Mouse (Mus musculus): ENCODE measurements around the gene Myf5.

The Myf5 gene

DNA sequence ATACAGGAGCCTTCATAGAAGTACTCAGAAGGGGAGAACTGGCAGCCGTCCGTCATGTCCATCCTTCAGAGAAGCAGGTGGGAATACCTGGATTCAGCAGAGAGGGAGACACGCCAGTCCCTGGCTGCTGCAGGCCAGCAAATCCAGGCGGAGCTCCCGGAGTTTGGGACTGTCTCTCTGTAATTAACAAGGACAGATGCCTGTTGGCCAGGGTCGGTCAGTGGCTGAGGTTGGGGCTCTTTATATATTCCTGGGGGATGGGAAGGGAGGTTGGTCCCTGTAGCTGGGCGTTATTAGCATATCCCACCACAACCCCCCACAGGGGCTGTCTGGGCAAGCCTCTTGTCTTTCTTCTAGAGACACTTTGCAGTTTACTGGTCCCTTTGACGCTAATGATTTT lies at the start of gene Myf5:
Gene Myf5, minus strand, starts transcription at position 265 of the 400 bp plus-strand sequence.
- in situ Hi-C loops (cut with MseI, MboI): no loop called here

GRCm38 (mm10) chr10:107528758-107529157 lies 42.8 kb upstream of the Myf5 start:
- in situ Hi-C loops (cut with MseI, MboI): no loop called here

GRCm38 (mm10) chr10:107519216-107519615 lies 33.3 kb upstream of the Myf5 start:
- in situ Hi-C loops (cut with MseI, MboI): no loop called here

- in situ Hi-C loops (cut with MseI, MboI): no loop called here
Measured at GRCm38 (mm10) chr10:107516641-107517040, 30.7 kb upstream of the Myf5 start.

GRCm38 (mm10) chr10:107514735-107515134 lies 28.8 kb upstream of the Myf5 start:
- in situ Hi-C loops (cut with MseI, MboI): no loop called here

DNA sequence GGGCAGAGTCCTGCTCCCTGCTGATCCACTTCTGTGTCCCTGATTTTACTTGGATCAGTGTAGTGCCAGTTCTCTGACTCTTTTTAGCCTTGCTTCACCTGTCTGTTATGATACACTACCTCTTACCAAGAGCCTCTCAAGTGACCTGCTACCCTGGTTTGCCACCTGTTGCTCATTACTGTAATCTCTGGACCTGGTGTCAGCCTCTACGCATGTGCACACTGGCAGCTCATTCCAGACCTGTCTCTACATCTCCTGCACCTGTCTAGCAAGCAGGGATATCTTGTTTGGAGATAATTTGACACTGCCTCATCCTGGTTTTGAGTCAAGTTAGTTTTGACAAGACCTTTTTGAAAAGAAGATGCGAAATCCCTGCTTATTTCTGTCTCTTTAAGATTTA lies 20.5 kb upstream of the Myf5 start:
- in situ Hi-C loops (cut with MseI, MboI): no loop called here

DNA sequence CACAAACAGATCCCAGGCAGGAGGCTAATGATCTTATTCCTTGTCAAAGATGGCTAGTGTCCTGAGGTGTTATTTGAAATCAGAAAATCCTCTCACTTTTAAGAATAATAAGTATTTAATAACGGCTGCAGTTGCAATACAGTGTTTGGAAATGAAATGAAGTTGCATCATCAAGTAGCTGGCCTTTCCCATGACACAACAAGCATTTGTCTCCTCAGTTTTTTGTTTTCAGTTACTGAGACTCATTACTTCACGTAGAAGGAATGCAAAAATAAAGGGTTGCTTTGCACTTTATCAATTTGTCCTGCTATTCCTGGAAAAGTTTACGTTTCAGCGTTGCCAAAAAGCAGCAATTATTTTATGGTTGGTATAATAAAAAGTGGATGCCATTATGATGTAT lies 17.5 kb upstream of the Myf5 start:
- in situ Hi-C loops (cut with MseI, MboI): no loop called here

DNA sequence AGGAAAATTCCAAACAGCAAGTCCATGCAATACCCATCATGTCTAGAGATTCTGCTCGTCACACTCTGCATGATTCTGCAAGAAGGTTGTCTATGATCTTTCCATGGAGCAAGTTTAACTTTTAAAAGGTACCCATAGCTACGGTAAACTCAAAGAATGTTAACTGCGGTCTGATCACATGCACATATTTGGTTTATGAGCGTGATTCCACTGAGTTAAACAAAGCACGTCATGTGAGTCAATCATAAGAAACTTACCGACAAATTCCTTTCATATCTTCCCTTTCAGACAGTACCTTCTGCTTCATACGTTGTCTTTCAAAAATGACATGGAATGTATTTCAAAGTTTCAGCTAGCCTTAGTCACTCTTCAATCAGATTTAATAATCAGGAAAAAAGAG lies 16.3 kb upstream of the Myf5 start:
- in situ Hi-C loops (cut with MseI, MboI): no loop called here

DNA sequence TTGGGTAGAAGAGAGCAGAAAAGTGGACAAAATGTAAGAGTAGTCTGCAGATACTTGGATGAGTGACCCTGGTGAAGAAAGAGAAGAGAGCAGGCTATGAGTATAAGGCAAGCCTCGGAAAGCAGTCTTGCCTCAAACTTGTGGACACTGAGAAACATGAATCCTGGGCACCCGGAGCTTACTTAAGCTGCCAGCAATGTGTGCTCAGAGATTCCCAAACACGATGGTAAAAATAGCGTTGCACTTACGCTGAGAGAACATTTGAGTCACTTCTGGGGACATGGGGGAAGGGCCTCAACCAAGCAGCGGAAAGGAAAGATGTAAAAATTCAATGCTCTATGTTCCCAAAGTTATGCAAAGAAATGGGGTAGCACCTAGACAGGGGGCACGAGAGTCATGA lies 13.7 kb upstream of the Myf5 start:
- in situ Hi-C loops (cut with MseI, MboI): no loop called here

- in situ Hi-C loops (cut with MseI, MboI): no loop called here
Measured at GRCm38 (mm10) chr10:107496402-107496801, 10.5 kb upstream of the Myf5 start.

DNA sequence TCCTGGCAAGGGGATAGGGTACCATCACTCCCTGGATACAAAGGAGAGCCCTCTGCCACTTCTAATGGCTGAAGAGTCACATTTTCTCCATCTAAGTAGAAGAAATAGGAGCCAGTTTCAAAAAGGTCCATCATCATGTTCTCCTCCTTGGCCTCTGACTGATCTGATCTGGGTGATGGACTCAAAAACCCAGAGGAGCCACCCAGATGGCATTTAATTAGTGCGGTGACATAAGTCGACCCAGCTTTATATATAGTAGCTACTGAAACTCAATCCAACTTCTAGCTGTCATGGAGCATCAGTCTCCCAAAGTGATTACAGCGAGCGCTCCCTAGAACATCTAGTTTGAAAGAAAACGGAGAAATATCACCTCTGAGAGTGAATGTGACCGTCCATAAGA lies 8.6 kb upstream of the Myf5 start, which contains the start of gene Myf6:
Gene Myf6, minus strand, starts transcription at position 170 of the 400 bp plus-strand sequence.
- in situ Hi-C loops (cut with MseI, MboI): no loop called here

DNA sequence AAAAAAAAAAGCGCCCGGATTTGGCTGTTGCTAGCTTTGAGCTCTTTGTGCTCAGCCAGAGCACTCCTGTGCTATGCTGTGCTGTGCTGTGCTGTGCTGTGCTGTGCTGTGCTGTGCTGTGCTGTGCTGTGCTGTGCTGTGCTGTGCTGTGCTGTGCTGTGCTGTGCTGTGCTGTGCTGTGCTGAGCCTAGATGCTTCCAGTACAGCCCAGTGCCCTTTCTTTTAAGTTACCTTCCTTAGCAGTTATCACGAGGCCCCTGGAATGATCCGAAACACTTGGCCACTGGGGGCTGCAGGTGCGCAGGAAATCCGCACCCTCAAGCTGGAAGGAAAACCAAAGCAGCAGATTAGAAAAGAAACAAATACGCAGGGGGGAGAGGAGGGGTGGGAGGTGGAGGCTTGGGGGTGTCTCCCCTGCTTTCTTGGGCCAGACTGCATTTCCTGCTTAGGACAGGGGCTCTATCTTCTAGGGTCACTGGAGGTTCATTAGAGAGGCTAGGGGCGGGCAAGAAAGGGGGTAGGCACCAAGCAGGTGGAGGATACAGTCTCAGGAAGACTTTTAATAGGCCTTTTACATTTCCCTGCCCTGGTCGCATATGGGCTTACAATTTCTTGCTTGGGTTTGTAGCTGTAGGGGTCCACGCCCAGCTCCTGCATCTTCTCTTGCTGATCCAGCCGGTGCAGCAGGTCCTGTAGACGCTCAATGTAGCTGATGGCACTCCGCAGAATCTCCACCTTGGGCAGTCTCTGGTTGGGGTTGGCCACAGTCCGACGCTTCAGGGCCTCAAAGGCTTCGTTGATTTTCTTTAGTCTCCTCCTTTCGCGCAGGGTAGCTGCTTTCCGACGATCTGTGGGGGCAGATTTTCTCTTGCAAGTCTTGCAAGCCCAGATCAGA lies 7.9 kb upstream of the Myf5 start:
- in situ Hi-C loops (cut with MseI, MboI): no loop called here

DNA sequence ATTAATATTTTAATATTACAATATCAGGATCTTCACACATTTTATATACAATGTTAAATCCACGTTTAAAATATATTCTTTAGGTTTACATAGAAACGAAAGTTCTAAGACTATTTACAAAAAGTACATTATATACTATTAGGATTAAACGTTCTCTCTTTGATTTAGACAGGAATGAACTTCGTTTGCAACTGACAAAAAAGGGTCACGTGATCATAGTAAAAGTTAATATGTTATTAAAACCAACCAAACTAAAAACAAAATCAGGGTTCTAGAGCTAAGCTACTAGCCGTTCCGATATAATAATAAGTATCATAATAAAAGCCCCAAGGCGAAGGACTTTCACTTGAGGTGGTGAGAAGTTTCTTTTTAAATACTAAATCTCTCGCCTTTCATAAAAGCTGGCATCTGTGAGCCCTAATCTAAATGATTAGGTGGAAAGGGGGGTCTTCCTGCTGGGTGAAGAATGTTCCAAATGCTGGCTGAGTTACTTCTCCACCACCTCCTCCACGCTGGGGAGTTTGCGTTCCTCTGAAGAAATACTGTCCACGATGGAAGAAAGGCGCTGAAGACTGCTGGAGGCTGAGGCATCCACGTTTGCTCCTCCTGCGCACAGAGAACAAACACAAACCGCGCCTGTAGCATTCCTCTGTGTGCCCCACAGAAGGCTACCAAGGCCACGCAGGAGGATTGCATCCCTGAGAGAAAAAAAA lies 7.1 kb upstream of the Myf5 start:
- in situ Hi-C loops (cut with MseI, MboI): no loop called here

DNA sequence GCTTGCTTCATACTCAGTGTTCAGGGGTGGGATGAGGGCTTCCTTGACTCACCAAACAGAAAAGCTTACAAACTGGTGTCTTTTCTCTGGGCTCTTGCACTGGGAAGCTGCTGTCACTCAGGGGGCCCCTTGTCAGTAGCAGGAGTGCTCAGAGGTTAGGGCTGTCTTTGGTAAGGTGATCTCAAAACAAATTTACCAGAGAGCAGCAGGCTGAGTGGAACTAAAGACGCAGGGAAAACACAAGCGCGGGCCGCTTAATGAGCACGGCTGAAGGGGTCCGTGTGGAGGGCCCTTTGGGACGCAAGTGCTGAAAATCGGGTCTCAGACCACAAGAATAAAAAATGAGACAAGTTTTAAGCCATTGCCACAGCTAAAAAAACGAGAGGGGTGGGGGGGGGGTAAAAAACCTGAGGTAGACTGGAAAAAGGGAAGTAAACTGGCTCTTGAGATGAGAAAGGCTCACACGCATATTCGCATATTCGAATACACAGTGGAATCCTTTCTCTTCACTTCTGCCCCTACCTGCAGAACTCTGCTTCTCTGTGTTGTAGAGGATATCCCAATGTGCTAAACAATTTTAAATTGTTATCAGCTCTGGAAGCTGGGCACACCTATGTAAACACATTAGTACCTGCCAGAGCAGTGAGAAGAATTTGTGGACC lies 2.9 kb upstream of the Myf5 start:
- in situ Hi-C loops (cut with MseI, MboI): no loop called here

DNA sequence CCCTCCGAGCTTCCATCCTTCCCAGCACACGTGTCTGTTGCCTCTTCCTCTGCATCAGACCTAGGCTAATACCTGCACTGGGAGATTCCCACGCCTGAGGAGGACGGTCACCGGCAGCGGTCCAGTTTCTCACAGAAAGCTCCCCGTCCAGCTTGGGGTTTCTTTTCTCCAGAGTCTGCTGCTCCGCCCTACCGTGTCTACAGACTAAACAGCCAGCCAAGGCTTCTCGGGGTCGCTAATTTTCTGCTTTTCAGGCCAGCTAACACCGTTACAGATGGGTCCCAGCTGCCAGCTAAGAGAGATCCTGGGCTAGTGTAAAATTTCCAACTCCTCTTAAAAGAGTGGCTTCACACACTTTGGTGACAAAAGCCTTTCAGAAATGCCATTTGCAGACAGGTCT lies 836 bp upstream of the Myf5 start:
- in situ Hi-C loops (cut with MseI, MboI): no loop called here

- in situ Hi-C loops (cut with MseI, MboI): no loop called here
Measured at GRCm38 (mm10) chr10:107484050-107484449, 1.9 kb downstream of the Myf5 start.

GRCm38 (mm10) chr10:107473497-107473896 lies 12.4 kb downstream of the Myf5 start:
- in situ Hi-C loops (cut with MseI, MboI): no loop called here

DNA sequence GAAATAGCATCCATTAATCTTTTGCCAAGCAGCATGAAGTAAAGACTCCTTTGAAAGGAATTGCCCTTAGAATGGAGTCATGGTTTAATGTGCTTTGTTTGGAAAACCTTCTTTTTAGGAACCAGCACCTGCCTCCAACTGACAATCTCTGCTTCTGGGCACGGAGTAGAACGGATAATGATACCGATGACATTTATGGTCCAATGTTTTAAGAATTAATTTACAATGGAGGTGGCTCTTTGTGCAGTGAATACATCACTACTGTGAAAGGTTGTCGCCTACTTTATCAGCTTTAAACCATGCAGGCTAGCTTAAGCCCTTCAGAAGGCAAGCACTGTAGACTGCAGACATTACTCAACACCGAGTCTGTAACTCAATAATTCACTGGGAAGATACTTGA lies 14.2 kb downstream of the Myf5 start:
- in situ Hi-C loops (cut with MseI, MboI): no loop called here

- in situ Hi-C loops (cut with MseI, MboI): no loop called here
Measured at GRCm38 (mm10) chr10:107467819-107468218, 18.1 kb downstream of the Myf5 start.

DNA sequence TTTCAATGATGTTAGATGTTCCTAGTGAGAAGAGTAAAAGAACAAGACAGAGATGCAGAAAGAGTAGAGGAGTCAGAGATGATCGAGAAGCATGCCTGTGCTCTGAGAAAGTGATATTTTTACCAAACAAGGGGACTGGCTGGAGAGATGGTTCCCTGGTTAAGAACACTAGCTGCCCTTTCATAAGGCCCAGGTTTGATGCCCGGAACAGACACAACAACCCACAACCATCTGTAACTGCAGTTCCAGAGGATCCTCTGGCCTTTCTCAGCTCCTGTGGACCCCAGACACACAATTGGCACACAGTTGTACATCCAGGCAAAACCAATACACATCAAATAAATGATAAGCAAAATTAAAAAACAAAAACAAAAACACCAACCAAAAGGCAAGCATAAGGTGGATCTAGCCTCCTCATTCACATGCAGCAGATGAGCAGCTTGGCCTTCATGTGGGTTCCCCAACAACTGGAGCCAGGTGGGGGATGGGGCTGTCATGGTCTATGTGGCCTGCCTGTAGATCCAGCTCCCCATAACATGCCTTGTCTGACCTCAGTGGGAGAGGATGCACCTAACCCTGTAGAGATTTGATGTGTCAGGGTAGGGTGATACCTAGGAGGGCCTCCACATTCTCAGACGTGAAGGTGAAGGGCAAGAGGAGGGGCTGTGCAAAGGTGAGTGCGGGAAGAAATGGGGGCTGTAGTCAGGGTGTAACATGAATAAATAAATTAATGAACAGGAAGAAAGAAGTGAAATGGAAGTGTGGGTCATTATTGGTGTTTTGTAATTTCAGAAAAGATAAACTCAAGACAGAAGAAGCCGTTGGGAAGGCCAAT lies 36.2 kb downstream of the Myf5 start:
- in situ Hi-C loops (cut with MseI, MboI): loop anchor here in 1 of 2 experiments (10.0 kb wide), 1 partner anchor 255 kb away; no protein-coding TSS in a partner anchor

- in situ Hi-C loops (cut with MseI, MboI): loop anchor here in 1 of 2 experiments (10.0 kb wide), 1 partner anchor 262 kb away; no protein-coding TSS in a partner anchor
Measured at GRCm38 (mm10) chr10:107442781-107443180, 43.2 kb downstream of the Myf5 start.

Measured in mouse trophoblast stem cell (cell line).